Mouse (Mus musculus): ENCODE results near the gene Gm10490.
"Not testable (repeated sequence)": the region's sequence is repeated elsewhere in the genome, so short reads cannot be mapped to it uniquely, and the experiment has no call there.

The Gm10490 gene

GRCm38 (mm10) chrX:7909242-7909641, at the start of gene Gm10490:
TSS of gene Gm10490 (plus strand) at chrX:7909542.
- not testable (repeated sequence) for DNase-seq

GRCm38 (mm10) chrX:7863181-7863580, 46.2 kb upstream of the Gm10490 start:
- DNase-seq = no peak

- DNase-seq = no peak
Observed at GRCm38 (mm10) chrX:7864551-7864950, 44.8 kb upstream of the Gm10490 start.

- DNase-seq = peak in 1 of 2 experiments; percentile 31
Observed at GRCm38 (mm10) chrX:7865343-7865742, 44.0 kb upstream of the Gm10490 start.

- no peak for DNase-seq
Observed at GRCm38 (mm10) chrX:7865786-7866185, 43.6 kb upstream of the Gm10490 start.

GRCm38 (mm10) chrX:7867141-7867540, 42.2 kb upstream of the Gm10490 start:
- DNase-seq = no peak

GRCm38 (mm10) chrX:7868506-7868905, 40.8 kb upstream of the Gm10490 start:
- no peak for DNase-seq

GRCm38 (mm10) chrX:7869826-7870225, 39.5 kb upstream of the Gm10490 start:
- DNase-seq = no peak

- DNase-seq = peak; percentile 83 to 92
Observed at GRCm38 (mm10) chrX:7878007-7878419, 31.3 kb upstream of the Gm10490 start, which contains the start of gene Pim2. TSS of gene Pim2 (plus strand) at chrX:7878262.

- peak in 1 of 2 experiments; percentile 25 for DNase-seq
Observed at GRCm38 (mm10) chrX:7878495-7878894, 30.8 kb upstream of the Gm10490 start.

GRCm38 (mm10) chrX:7879819-7880218, 29.5 kb upstream of the Gm10490 start:
- peak; percentile 48 to 57 for DNase-seq

- peak; percentile 54 to 68 for DNase-seq
Observed at GRCm38 (mm10) chrX:7883841-7884567, 25.3 kb upstream of the Gm10490 start, which contains the start of gene Slc35a2. TSS of gene Slc35a2 (plus strand) at chrX:7884028.

GRCm38 (mm10) chrX:7898211-7898610, 11.1 kb upstream of the Gm10490 start:
- no peak for DNase-seq

- DNase-seq = peak; percentile 79 to 89
Observed at GRCm38 (mm10) chrX:7898880-7899874, 10.2 kb upstream of the Gm10490 start, which contains the start of the genes Pqbp1 and Timm17b. TSS of gene Pqbp1 (minus strand) at chrX:7899269. TSS of gene Timm17b (plus strand) at chrX:7899357.

GRCm38 (mm10) chrX:7904441-7904840, 4.9 kb upstream of the Gm10490 start:
- DNase-seq = no peak

- DNase-seq = no peak
Observed at GRCm38 (mm10) chrX:7907735-7908134, 1.6 kb upstream of the Gm10490 start, which contains the start of gene Gm10491. TSS of gene Gm10491 (minus strand) at chrX:7907835.

GRCm38 (mm10) chrX:7910473-7910872, 1.1 kb downstream of the Gm10490 start:
- no peak for DNase-seq

- DNase-seq = peak; percentile 28 to 52
Observed at GRCm38 (mm10) chrX:7915669-7916068, 6.3 kb downstream of the Gm10490 start.

GRCm38 (mm10) chrX:7917960-7918359, 8.6 kb downstream of the Gm10490 start:
- not testable (repeated sequence) for DNase-seq

- no peak for DNase-seq
Observed at GRCm38 (mm10) chrX:7919601-7920383, 10.4 kb downstream of the Gm10490 start, which contains the start of gene Pcsk1n. TSS of gene Pcsk1n (plus strand) at chrX:7919822.

- no peak for DNase-seq
Observed at GRCm38 (mm10) chrX:7922032-7922431, 12.7 kb downstream of the Gm10490 start.

GRCm38 (mm10) chrX:7926266-7926665, 16.9 kb downstream of the Gm10490 start:
- no peak for DNase-seq
